Mouse (Mus musculus): ENCODE data around the gene Sdha. TPM values are rescaled to one million over a fixed set of nuclear protein-coding genes. Genes with fewer than 3 reads are reported as not detected.

Gene Sdha
- polyA plus RNA-seq, 1 experiment from 2014 or later = 346 TPM

DNA sequence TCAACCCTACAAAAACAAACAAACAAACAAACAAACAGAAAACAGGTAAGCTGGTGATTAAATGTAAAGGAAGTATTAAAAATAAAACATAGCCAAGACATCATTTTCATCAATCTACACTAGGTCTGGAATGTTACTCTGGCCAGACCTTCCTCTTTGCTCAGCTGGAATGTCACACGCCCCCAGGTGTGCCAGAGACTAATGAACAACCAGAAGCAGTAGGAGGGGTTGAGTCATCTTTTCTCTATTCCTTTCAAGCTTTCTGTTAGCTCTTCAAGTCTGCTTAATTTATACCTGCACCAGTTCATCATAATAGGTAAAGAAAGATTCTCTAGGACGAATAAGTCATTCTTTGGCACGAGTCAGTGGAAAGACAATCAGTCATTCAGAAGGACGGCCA, 33.7 kb downstream of the Sdha start:
- ATAC-seq (replicated peaks; ENCODE audit: insufficient number of reproducible peaks, low FRiP score, low TSS enrichment) = no peak
- H3K4me1 ChIP-seq (ENCODE audit: control insufficient read depth, insufficient read depth, low read length) = peaks cover 5% of the 10 kb centered on the region; the same call in 1 of the 2 replicates
- H3K4me2 ChIP-seq = peak overlapping the region; percentile 91
- no peaks in the 10 kb centered on the region for H3K27me3 ChIP-seq (ENCODE audit: control insufficient read depth, insufficient read depth, low read length)
- H3K9me3 ChIP-seq (replicated peaks; ENCODE audit: control insufficient read depth, low read length) = no peaks in the 10 kb centered on the region
- peaks cover 5% of the 10 kb centered on the region for H3K36me3 ChIP-seq (ENCODE audit: control insufficient read depth, insufficient read depth, low read length)
- peak overlapping the region; percentile 74 for H3K9ac ChIP-seq (ENCODE audit: low read depth, low read length)
- peak overlapping the region; percentile 71 for H3K4me3 ChIP-seq (ENCODE audit: low read depth, low read length)
- no peak overlapping the region for H3K27ac ChIP-seq (ENCODE audit: low read depth, low read length)
- WGBS (ENCODE audit: insufficient replicate concordance) = 26% methylated on average over 4 of the region's 4 CpGs

DNA sequence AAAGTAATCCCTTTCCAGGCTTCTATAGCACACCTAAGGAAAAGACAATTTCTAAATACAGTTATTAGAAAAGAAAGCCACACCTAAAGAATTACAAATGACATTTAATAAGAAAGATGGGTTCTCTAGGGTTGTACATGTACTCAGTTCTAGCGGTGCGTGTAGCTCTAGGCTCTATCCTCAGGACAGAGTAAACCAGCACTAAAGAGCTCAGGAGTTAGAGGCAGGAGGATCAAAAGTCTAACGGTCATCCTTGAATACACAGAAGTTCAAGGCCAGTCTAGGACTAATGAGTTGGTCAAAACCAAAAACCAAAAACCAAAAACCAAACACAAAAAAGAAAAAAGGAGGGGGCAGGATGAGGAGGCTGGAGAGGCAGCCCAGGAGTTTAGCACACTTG, 35.5 kb downstream of the Sdha start:
- Histone ChIP-seq H3K27ac (ENCODE audit: low read depth, low read length) (no peak overlapping the region), H3K9ac (ENCODE audit: low read depth, low read length) (no peak overlapping the region), H3K27me3 (ENCODE audit: control insufficient read depth, insufficient read depth, low read length) (no peaks in the 10 kb centered on the region), H3K4me2 (no peak overlapping the region), H3K4me3 (ENCODE audit: low read depth, low read length) (no peak overlapping the region), H3K4me1 (ENCODE audit: control insufficient read depth, insufficient read depth, low read length) (peaks cover 5% of the 10 kb centered on the region; the same call in 1 of the 2 replicates), H3K36me3 (ENCODE audit: control insufficient read depth, insufficient read depth, low read length) (peaks cover 3% of the 10 kb centered on the region; the same call in 1 of the 2 replicates), H3K9me3 (replicated peaks; ENCODE audit: control insufficient read depth, low read length) (no peaks in the 10 kb centered on the region)
- no peak for ATAC-seq (replicated peaks; ENCODE audit: insufficient number of reproducible peaks, low FRiP score, low TSS enrichment)
- WGBS (ENCODE audit: insufficient replicate concordance) = 90% methylated on average over 3 of the region's 3 CpGs

DNA sequence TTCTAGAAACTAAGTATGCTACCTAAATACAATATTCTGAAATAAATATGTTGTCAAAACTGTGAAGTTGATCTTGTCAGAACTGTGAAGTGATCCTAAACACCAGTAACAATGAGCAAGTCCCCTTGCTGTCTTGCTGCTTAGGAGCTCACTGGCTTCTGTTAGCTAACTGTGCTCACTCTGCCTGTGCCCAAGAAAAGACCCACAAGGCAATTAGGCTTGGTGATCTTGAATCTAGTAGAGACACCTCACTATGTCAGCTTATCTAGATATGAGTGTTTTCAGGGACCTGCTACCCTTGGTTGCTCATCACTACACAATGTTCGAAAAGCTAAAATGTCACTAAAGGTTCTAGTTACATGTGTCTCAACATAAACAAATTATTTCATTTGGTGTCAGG, 44.3 kb downstream of the Sdha start:
- 89% methylated on average over 1 of the region's 1 CpGs for WGBS (ENCODE audit: insufficient replicate concordance)
- H3K36me3 ChIP-seq (ENCODE audit: control insufficient read depth, insufficient read depth, low read length) = peaks cover 14% of the 10 kb centered on the region

DNA sequence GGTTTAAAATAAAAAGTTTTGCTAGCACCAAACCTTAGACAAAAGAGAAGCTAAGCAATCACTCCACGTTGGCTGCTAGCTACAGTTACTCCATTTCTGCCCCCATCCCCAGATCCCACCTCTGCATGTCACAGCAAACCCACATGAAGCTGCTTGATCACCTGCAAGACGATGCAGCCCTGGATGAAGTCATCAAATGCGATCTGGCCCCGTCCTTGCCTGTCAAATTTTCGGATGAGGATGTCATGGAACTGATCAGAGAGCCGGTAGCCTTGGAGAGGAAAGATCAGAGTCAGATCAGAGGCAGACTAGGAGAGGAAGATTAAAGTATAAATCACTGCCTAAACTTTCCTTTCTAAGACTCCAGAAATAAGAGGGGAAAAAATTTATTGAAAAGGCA, 44.7 kb downstream of the Sdha start:
- Histone ChIP-seq H3K36me3 (ENCODE audit: control insufficient read depth, insufficient read depth, low read length) (peaks cover 14% of the 10 kb centered on the region), H3K9me3 (replicated peaks; ENCODE audit: control insufficient read depth, low read length) (no peaks in the 10 kb centered on the region), H3K27ac (ENCODE audit: low read depth, low read length) (no peak overlapping the region), H3K4me2 (no peak overlapping the region), H3K4me1 (ENCODE audit: control insufficient read depth, insufficient read depth, low read length) (no peaks in the 10 kb centered on the region), H3K27me3 (ENCODE audit: control insufficient read depth, insufficient read depth, low read length) (no peaks in the 10 kb centered on the region), H3K9ac (ENCODE audit: low read depth, low read length) (no peak overlapping the region), H3K4me3 (ENCODE audit: low read depth, low read length) (no peak overlapping the region)
- WGBS (ENCODE audit: insufficient replicate concordance) = 87% methylated on average over 6 of the region's 6 CpGs
- ATAC-seq (replicated peaks; ENCODE audit: insufficient number of reproducible peaks, low FRiP score, low TSS enrichment) = no peak

More for the DNA sequence above, 44.3 kb downstream of the Sdha start:
- no peak overlapping the region for H3K9ac ChIP-seq (ENCODE audit: low read depth, low read length)
- H3K9me3 ChIP-seq (replicated peaks; ENCODE audit: control insufficient read depth, low read length) = no peaks in the 10 kb centered on the region
- no peak overlapping the region for H3K4me2 ChIP-seq
- H3K27ac ChIP-seq (ENCODE audit: low read depth, low read length) = no peak overlapping the region
- H3K27me3 ChIP-seq (ENCODE audit: control insufficient read depth, insufficient read depth, low read length) = no peaks in the 10 kb centered on the region
- ATAC-seq (replicated peaks; ENCODE audit: insufficient number of reproducible peaks, low FRiP score, low TSS enrichment) = no peak
- H3K4me3 ChIP-seq (ENCODE audit: low read depth, low read length) = no peak overlapping the region
- no peaks in the 10 kb centered on the region for H3K4me1 ChIP-seq (ENCODE audit: control insufficient read depth, insufficient read depth, low read length)

DNA sequence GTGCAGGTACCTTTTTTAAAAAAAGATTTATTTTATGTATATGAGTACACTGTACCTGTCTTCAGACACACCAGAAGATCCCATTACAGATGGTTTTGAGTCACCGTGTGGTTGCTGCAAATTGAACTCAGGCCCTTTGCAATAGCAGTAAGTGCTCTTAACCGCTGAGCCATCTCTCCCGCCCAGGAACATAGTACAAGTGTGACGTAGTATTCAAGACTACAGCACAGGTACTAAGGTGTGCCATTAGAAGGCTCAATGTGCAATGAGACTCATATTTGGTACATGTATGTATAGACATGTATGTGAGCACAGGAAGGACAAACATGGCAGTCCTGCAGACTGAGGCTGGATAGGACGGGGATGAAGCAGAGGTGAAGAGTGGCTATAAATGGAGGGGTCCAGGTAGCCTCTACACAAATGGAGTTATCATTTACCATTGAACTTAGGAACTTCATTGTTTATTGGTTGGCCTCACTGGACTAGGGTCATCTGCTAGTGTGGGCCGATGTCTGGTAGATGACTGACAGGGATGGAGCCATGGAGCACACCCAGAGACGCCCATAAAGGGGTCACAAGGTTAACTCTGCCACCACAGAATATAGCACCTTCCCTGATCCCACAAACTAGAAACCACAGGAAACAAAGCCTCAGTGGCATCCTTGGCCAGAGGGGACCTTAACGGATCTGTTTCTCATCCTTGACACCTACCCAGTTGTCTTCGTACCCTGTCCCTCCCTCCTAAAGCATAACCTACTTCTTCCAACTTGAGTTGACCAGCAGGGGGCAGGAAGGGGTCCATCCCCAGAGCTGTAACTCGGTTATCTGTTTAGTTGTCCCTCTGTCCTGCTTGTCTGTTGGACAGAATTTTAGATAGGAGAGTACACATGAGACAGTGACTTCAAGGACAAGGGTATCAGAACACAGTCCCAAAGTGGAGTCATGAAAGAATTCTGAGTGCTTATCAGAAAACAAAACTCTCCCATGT, 47.7 kb downstream of the Sdha start:
- no peak overlapping the region for H3K4me3 ChIP-seq (ENCODE audit: low read depth, low read length)
- no peak overlapping the region for H3K4me2 ChIP-seq
- H3K9ac ChIP-seq (ENCODE audit: low read depth, low read length) = no peak overlapping the region
- ATAC-seq (replicated peaks; ENCODE audit: insufficient number of reproducible peaks, low FRiP score, low TSS enrichment) = no peak
- H3K27me3 ChIP-seq (ENCODE audit: control insufficient read depth, insufficient read depth, low read length) = no peaks in the 10 kb centered on the region
- no peak overlapping the region for H3K27ac ChIP-seq (ENCODE audit: low read depth, low read length)
- H3K36me3 ChIP-seq (ENCODE audit: control insufficient read depth, insufficient read depth, low read length) = peaks cover 12% of the 10 kb centered on the region
- WGBS (ENCODE audit: insufficient replicate concordance) = 77% methylated on average over 10 of the region's 10 CpGs
- H3K9me3 ChIP-seq (replicated peaks; ENCODE audit: control insufficient read depth, low read length) = no peaks in the 10 kb centered on the region
- H3K4me1 ChIP-seq (ENCODE audit: control insufficient read depth, insufficient read depth, low read length) = no peaks in the 10 kb centered on the region

DNA sequence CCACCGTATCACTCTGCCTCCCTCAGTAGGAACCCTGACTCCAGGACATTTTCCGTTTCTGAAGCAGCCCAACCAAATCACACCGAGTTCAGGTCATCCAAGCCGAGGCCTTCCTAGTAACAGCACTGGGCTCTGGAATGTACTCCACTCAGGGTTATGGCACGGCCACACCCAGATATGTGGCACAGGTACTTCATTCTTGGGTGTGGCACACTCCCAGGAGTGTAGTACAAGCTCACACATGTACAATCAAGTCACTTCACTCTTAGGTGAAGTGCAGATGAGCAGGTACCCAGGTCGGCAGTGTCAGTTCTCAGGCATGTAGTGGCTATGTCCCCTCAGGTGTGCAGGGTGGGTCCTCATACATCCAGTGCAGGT, 48.5 kb downstream of the Sdha start:
- H3K4me1 ChIP-seq (ENCODE audit: control insufficient read depth, insufficient read depth, low read length) = no peaks in the 10 kb centered on the region
- no peak overlapping the region for H3K4me3 ChIP-seq (ENCODE audit: low read depth, low read length)
- H3K9ac ChIP-seq (ENCODE audit: low read depth, low read length) = no peak overlapping the region
- no peak overlapping the region for H3K27ac ChIP-seq (ENCODE audit: low read depth, low read length)
- no peak overlapping the region for H3K4me2 ChIP-seq
- no peak for ATAC-seq (replicated peaks; ENCODE audit: insufficient number of reproducible peaks, low FRiP score, low TSS enrichment)
- 74% methylated on average over 6 of the region's 6 CpGs for WGBS (ENCODE audit: insufficient replicate concordance)
- peaks cover 12% of the 10 kb centered on the region for H3K36me3 ChIP-seq (ENCODE audit: control insufficient read depth, insufficient read depth, low read length)
- H3K27me3 ChIP-seq (ENCODE audit: control insufficient read depth, insufficient read depth, low read length) = no peaks in the 10 kb centered on the region
- H3K9me3 ChIP-seq (replicated peaks; ENCODE audit: control insufficient read depth, low read length) = no peaks in the 10 kb centered on the region

DNA sequence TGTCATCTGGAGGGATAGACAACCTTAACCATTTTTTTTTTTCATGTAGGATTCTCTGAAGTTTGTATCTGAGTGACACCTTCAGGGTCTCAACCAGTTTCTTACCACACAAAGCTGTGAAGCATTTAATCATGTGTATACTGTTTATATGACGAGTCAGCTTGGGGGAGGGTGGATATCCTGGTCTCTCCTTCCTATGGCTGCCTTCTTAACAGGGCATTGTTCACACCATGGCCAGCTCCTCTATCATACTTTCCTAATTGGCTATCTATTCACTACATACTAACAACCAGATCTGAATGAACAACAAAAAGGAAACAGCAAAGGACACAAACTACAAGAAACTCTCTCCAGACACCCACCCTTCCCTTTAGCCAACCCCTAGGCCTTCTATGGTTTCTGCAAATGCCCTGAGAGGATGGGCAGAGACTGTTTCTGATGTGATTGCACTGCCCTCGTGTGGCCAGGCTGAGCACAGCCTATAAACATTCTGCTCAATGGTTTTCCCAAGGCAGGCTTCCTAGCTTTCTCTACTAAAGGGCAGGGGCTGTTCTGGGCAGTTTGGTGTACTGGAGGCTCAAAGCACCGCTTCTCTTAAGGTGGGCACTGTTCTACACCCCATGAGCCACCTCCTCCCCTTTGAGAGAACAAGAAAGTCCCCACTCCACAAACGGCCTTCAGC, 49.0 kb downstream of the Sdha start:
- H3K27ac ChIP-seq (ENCODE audit: low read depth, low read length) = no peak overlapping the region
- H3K9ac ChIP-seq (ENCODE audit: low read depth, low read length) = no peak overlapping the region
- H3K4me3 ChIP-seq (ENCODE audit: low read depth, low read length) = no peak overlapping the region
- H3K4me2 ChIP-seq = no peak overlapping the region
- no peaks in the 10 kb centered on the region for H3K9me3 ChIP-seq (replicated peaks; ENCODE audit: control insufficient read depth, low read length)
- no peak for ATAC-seq (replicated peaks; ENCODE audit: insufficient number of reproducible peaks, low FRiP score, low TSS enrichment)
- peaks cover 12% of the 10 kb centered on the region for H3K36me3 ChIP-seq (ENCODE audit: control insufficient read depth, insufficient read depth, low read length)
- H3K4me1 ChIP-seq (ENCODE audit: control insufficient read depth, insufficient read depth, low read length) = no peaks in the 10 kb centered on the region
- H3K27me3 ChIP-seq (ENCODE audit: control insufficient read depth, insufficient read depth, low read length) = no peaks in the 10 kb centered on the region
- WGBS (ENCODE audit: insufficient replicate concordance) = 33% methylated on average over 4 of the region's 4 CpGs

DNA sequence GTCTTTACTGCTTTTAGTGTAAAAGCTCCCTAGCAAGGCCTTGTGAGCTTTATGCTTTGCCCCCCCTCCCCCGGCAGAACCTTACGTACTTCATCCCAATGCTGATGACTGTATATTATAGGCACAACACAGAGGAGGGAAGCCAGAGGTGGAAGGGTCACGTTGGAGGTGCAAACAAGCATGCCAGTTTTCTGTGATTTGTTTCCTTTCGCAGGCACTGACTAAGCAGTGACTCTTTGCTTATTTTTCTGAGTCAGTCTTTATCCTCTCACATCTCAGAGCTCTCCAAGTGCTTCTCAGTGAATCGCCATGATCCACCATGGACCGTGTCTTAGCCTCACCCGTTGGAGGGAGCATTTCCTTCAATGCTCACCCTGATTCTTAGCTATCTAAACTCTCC, 53.7 kb downstream of the Sdha start:
- H3K4me3 ChIP-seq (ENCODE audit: low read depth, low read length) = no peak overlapping the region
- no peak for ATAC-seq (replicated peaks; ENCODE audit: insufficient number of reproducible peaks, low FRiP score, low TSS enrichment)
- no peak overlapping the region for H3K27ac ChIP-seq (ENCODE audit: low read depth, low read length)
- peaks cover 17% of the 10 kb centered on the region for H3K27me3 ChIP-seq (ENCODE audit: control insufficient read depth, insufficient read depth, low read length)
- no peaks in the 10 kb centered on the region for H3K36me3 ChIP-seq (ENCODE audit: control insufficient read depth, insufficient read depth, low read length)
- no peak overlapping the region for H3K9ac ChIP-seq (ENCODE audit: low read depth, low read length)
- no peaks in the 10 kb centered on the region for H3K4me1 ChIP-seq (ENCODE audit: control insufficient read depth, insufficient read depth, low read length)
- 70% methylated on average over 7 of the region's 7 CpGs for WGBS (ENCODE audit: insufficient replicate concordance)
- H3K4me2 ChIP-seq = no peak overlapping the region
- H3K9me3 ChIP-seq (replicated peaks; ENCODE audit: control insufficient read depth, low read length) = no peaks in the 10 kb centered on the region
